Mouse (Mus musculus) liver, adult 2 months (tissue): Measurements from ENCODE around the gene Prtn3.

ENCODE experiments used
- CTCF ChIP-seq: fragments of 200-500 bp; IDR thresholded peaks from 2 replicates; pipeline ENCODE4 v1.5.1; 2011; ENCODE audit warnings: low read depth, low read length, control low read depth
- POLR2A ChIP-seq: fragments of 200-500 bp; IDR thresholded peaks from 2 replicates; pipeline ENCODE4 v1.6.1; 2011; ENCODE audit warnings: low read length, control low read depth; ENCODE audit not compliant: insufficient read depth; ENCODE audit errors: extremely low read depth

- TF ChIP-seq CTCF (no peak), POLR2A (no peak)
Observed at GRCm38 (mm10) chr10:79917532-79918100, 43.3 kb downstream of the Prtn3 start.
